Mouse (Mus musculus) layer of hippocampus, adult 18-20 months (tissue): ENCODE data around the gene Npas3. TPM values are rescaled to one million over a fixed set of nuclear protein-coding genes. Genes with fewer than 3 reads are reported as not detected.
"Not testable (repeated sequence)": the region's sequence is repeated elsewhere in the genome, so short reads cannot be mapped to it uniquely, and the experiment has no call there.

ENCODE experiments used
- DNase-seq, 2 experiments: peaks; one replicate each; pipeline ENCODE4 v3.0.0; 2022; ENCODE audit warnings: low spot score in 2 of 2
- long read RNA-seq: library from polyadenylated mRNA; stranded (forward); transcript quantifications from one replicate; pipeline ENCODE4 v2.0.0, GENCODE M21; 2021
- total RNA-seq, 2 experiments: library from RNA; stranded (reverse); gene quantifications; 2 replicates each; pipeline ENCODE4 v1.2.3; 2021

Npas3 gene
- total RNA-seq: 10 to 100 TPM; 23.5 to 24.8 TPM
- long read RNA-seq, partial matches to known transcripts: 19 of 30 reads
- long read RNA-seq, other reads (novel, unspliced or antisense): 11 of 30 reads

DNA sequence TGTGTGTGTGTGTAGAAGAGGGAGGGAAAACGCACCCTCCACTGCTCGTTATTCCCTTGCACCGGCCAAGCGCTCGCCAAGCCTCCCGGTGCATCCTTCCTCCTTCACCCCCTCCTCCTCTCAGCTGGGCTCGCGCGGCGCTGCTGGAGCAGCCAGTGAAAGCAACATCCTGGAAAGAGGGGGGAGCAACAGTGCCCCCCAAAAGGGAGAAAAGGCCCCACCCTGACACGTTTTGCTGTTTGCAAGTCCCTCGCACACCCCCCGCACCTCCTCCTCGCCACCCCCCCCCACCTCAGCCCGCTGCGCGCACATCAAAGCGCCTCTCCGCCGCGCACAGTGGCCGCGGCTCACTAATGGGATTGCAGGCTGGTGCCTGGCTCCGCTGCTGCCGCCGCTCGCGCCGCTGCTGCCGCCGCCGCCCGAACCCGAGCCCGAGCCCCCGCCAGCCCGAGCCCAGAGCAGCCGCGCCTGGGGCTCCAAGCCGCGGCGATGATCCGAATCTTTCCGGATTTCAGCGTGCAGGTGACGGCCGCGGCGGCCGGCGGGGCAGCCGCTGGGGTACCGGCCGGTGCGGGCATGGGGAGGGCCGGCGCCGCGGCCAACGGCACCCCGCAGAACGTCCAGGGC, at the start of gene Npas3:
TSS of gene Npas3 (plus strand) at position 577 of the 627 bp plus-strand sequence.
- DNase-seq: peak; percentile 21 to 53

DNA sequence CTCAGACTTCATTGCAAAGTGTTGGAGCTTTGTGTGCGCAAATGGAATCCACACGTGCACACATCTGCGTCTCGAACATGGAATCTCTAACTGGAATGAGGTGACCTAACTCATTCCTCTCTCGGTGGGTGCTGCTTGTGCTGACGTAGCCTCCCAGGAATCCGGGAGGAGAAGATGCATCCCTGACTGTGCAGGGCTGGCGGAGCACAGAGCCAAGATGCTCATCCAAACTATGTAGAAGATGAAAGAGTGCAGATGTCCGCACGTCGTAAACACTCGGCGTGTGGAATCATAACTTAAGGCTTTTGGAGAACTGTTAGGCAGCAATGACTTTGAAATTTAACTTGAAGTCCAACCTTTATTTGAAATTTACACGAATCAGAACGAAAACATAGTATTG, 31.3 kb upstream of the Npas3 start:
- DNase-seq: no peak

DNA sequence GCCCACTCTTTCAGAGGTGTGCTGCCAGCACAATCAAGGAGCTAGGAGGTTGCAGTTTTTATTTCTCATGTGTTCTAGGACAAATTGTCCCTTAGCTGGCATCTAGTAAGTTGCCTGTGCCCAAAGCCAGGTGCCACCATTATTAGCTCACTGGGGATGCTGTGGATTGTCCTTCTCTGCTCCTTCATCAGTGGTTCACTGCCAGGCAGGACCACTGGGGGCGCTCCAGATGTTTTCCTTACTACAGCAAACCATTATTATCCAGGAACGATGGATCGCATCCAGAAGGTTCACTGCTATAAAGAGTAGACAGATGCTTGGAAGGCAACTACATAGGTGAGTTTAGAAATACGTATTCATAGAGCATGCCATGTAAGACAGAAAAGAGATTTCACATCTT, 25.7 kb upstream of the Npas3 start:
- DNase-seq: no peak

DNA sequence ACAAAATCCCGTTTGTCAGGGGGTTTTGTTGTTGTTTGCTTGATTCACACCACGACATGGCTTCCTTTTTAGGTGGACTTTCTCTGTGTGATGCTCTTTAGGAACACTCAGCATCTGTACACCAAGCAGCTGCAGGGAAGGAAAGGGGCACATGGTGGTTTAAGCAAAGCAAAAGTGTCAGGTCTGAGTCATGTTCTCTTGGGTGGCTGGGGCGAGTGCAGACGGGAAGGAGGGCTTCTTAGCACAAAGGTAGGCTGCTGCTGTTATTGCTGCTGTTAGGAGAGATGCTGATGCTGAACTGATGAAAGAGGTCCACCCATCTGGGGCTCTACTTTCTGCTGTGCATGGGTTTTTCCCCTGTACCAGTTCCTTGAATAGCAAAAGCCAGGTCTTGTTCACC, 21.1 kb upstream of the Npas3 start:
- no peak for DNase-seq

DNA sequence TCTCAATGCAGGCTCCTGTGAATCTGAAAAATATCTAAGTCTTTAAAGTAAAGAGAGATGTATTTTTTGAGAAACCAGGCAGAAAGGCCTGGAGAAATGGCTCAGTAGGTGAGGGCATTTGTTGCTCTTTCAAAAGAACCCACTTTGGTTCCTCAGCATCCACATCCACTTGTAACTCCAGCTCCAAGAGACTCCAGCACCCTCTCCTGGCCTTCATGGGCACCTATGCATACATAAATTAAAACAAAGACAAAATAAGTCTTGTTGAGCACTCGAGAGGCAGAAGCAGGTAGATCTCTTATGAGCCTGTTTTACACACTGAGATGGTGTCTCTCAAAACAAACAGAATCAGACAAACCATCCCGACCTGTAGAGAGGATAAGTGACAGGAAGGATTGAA, 19.1 kb upstream of the Npas3 start:
- no peak for DNase-seq

DNA sequence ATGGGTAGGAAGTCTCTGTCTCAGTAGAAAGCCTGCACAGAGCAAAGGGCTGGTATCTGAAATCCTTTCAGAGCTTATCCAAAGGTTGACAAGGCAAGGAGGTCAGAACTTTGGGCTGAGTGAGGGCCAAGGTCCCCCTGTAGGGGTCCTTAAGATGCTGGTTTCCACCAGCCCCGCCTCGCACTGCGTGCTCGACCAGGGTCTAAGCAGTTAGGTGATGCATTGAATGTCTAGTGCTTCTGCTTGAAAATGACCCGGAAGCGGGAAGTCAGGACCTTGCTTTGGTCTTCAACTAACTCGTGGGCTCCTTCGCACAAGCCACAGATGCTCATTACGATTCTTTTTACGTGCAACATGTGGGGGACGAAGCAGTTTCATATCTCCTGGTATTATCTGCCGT, 2.3 kb upstream of the Npas3 start:
- DNase-seq: no peak

DNA sequence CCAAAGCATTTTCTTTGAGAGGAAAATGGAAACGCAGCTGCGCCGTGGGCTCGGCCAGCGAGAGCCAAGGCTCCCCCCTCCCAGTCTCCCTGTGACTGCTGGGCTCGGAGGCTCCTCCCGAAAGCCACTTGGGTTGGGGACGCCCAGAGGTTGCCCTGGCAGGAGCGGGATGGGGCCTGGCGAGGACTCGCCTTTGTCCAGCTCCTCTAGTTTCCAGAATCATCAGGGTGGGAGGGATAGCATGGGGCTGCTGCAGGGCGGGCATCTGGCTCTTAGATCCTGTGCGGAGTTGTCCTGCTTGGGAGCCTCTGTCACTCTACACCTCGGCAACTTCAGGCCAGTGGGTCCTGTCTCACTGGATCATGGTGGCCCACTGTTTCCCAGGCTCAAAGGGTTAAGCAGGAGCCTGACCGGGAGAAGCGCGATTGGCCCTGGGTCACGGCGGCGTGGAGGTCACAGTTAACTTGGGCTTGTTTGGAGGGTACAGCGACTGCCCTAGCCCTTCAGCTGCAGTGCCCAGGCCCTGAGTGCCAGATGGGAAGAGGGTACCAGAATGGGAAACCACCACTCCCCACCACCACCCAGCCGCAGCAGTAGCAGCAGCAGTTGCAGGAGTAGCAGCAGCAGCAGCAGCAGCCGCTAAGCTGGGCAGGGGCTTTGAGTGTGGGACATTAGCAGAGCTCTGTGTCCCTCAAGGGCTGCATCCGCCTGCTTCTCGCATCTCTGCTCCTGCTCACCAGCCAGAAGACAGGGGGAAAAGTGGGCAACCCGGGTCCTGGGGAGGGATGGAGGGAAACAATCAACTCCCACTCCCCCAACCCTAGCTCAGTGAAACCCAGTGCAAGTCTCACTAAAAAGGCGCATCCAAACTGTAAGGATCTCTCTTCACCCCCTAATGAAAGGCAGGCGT, 1.6 kb upstream of the Npas3 start:
- DNase-seq: peak in 1 of 2 experiments; percentile 6

DNA sequence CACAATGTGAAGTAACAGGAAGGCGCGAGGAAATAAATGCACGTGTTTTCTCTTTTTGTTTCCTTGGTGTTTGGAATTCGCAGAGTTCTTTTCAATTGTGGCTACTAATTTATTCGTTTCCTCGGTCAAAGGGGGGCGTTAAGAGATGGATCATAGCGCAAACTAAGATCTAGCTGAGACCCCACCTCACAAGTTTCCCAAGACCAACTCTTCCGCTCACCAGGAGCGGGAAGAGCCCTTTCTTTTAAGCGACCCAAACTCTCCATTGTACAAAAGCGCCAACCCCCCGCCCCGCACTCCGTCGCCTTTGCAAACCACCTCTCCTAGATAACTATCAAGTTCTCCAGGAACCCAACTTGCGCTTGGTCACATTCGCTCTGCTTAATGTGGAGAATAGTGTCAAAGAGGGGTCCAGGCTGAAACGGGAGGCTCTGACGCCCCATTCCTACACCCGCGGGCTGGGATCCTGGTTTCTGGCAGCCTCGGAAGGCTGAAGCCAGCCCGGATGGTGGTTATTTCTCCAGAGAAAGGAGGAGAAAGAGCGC, 914 bp upstream of the Npas3 start:
- DNase-seq: no peak

DNA sequence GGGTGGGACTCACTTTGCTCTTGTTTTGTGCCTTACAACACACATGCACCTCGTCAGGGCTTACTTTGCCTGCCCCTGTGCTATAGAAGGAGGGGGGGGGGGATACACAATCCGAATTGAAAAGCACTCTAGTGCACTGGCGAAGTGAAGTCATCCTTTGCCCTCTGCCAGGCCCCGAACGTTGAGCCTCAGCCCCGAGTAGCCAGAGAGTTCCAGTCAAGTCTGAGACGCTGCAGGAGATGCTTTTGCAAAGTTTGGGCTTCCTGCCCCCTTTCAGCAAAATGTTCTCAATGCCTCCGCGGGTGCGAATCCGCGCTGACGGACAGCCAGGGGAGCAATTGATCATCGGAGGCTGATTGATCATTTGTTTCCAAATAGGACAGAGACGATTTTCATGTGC, 319 bp downstream of the Npas3 start:
- DNase-seq: peak in 1 of 2 experiments; percentile 2

DNA sequence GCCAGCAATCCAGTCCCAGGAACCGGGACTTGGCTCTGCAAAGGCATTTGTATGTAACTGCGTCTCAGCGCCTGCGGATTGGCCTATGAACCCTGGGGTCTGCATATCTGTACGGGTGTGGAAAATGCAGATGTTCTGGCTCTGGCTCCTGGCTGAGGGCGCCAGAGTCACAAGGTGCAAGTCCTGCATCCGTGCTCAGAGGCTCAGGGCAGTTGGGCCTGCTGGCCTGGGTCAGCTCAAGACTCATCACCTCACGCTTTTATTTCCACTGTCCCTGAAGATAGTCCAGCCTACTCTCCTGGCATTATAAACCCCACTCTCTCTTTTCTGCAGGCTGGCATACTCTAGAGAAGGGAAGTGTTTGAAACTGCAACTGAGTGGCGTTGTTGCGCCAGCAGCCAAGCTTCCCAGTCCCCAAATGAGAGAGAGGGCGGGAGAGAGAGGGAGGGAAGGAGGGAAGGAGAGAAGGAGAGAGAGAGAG, 3.3 kb downstream of the Npas3 start:
- peak; percentile 4 to 36 for DNase-seq

DNA sequence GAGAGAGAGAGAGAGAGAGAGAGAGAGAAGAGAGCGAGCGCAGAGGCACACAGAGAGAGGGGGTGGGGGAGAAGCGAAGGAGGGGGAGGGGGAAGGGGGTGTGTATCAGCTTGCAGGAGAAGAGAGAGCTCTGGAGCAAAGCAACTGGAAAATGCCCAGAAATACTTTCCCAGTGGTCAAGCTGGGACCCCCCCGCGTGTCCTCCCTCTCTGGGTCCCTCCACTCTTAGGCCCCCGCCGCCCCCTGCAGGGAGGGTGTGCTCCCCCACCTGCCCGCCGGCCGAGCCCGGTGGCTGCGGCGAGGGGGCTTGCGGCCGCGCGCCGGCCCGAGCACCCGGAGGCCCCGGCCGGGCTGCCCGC, 3.7 kb downstream of the Npas3 start:
- no peak for DNase-seq

DNA sequence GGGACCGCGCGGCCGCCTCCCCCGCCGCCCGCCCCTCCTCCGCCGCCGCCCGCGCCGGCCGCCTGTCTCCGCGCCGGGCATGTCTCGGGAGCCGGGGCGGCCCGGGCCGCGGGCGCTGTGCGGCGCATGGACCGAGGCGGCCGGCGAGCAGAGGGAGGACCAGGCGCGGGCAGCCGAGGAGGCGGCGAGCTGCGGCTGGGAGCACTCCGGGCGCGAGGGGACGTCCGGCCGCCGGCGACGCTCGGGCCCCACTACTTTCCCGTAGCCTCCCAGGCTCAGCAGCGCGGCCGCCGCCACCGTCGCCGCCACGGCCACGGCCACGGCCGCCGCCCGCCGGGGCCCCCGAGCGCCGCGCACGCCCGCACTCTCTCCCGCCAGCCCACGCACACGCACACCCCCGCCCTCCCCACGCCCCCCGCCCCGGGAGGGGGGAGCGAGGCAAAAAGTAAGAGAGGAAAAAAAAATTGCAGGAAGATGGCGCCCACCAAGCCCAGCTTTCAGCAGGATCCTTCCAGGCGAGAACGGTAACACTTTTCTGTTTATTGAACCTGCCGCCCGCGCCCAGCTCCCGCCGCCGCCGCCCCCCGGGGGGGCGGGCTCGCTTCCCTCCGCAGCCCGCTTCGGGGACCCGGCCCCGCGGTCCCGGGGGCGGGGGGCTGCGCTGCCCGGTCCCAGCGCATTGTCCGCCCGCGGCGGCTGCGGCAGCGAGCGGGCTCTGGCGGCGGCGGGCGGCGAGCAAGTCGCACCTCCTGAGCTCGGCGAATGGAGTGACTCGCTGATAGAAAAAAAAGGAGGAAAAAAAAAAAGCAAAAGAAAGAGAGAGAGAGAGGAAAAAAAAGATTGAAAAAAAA, 4.3 kb downstream of the Npas3 start:
- DNase-seq: peak in 1 of 2 experiments; percentile 1

DNA sequence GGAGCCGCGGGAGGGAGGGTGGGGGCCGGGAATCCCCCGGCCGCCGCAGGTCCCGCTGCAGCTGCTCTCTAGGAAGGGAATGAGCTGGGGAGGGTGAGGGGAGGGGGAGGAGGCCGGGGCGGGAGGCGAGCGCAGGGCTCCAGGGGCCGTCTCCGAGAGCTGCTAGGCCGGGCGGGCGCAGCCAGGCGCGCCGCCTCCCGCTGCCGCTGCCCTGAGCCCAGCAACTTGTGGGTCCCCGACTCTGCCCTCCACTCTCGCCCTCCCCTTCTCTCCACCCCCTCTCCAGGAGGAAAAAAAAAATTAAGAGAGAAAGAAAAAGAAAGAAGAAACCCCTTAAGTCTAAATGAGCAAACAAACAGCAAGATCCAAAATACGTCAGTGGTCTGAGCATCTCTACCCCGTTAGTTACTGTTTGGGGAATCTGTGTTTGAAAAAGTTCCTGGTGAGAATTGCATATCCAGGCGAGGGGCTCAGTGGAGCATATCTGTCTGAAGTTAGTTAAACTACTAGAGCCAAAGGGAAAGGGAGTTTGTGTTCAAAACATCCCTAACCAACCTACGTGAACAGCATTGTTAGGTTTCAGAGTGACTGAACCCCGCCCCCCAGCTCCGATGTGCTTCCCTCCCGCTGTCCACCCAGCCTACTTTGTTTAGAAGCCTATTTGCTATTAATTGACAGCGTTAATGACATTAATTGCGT, 5.1 kb downstream of the Npas3 start:
- DNase-seq: peak; percentile 5 to 40

DNA sequence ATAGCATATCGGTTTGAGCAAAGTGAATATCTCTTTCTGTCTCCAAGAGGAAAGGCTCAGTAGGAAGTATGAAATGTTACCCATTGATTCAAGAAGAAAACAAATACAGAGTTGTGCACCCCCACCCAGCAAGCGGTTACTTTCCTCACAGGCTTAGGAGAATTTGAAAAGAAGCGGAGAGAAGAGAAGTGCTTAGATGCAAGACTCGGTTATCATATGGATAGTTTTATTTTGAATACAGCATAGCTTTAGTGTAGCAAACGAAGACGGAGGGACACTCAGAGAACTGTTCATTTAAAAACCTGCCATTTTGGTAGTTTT, 5.6 kb downstream of the Npas3 start:
- DNase-seq: no peak

DNA sequence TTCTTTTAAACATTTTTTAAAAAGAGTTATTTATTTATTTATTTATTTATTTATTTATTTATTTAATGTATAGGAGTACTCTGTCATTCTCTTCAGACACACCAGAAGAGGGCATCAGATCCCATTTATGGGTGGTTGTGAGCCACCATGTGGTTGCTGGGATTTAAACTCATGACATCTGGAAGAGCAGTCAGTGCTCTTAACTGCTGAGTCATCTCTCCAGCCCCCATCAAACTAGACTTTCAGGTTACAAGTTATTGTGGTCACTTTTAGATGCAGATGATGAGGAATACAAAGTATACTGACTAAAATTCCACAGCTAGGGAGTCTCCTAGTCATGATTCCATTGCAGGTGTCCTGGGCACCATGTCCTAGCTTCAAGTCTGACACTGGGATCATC, 26.0 kb downstream of the Npas3 start:
- not testable (repeated sequence) for DNase-seq

DNA sequence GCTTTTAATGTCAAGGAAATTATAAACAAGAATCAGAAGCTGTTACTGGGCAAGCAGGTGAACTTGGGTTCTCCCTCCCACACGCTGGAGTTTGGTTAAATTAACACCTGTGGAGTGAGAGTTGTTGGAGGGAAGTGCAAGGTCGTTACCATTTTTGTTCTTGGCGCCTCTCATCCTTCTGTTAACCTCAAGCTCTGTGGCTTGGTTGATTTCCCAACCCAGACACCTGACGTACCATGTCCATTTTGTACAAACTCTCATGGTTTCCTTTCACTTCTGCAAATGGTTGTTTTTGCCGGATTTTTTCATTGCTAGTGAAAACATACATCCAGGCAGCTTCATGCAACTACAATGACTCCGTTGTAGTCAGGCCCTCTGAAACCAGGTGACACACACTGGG, 28.9 kb downstream of the Npas3 start:
- DNase-seq: no peak

DNA sequence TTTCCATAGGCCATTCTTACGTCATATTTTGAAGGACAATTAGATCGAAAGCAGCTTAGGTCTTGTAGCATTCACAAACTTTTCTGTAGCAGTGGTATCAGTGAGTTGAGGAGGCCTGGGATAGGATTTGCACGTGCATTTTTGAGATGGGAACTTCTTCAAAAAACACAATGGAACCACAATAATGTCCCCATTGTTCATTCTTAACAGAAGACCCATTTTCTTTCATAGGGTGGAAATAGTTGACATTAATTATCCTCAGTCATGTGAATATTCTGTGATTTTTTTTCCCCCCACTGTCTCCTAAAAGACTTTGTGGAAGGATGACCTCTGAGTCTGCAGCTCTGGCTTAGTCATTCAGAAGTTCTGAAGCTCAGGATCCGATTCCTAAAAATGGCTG, 41.9 kb downstream of the Npas3 start:
- DNase-seq: no peak

DNA sequence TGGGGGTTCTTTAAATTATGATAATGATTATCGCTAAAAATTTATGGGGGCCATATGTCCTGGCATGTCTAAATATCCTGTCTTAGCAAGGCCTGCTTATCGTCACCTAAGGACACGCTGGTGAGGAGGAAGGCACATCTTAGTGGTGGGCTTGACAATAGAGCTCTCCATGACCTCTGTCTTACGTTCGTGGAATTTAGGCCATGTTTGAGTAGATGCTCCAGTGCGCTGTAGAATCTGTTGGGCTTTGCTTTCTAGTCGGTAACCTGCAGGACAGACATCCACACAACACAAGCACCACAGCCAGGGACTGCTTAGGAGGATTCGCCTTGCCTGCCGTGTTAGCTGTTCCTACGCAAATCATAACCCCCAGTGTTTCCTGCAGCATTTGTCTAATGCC, 42.4 kb downstream of the Npas3 start:
- no peak for DNase-seq

DNA sequence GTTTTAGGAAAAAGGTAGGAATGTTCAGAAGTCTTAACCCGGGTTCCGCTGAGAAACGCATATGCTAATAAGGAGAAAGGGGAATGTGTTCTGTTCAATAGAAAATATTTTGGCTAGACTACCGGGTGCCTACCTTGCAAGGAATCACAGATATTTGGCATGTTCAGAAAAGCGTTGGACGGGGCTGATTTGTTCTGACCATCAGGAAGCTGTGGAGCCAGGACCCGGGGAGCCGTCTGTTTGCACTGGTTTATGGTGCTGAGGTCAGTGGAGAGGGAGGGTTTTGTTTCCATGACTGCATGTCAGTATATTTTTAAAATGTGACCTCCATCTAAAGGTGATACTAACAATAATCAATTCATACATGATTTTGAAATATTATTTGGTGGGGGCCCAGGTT, 43.5 kb downstream of the Npas3 start:
- DNase-seq: no peak

DNA sequence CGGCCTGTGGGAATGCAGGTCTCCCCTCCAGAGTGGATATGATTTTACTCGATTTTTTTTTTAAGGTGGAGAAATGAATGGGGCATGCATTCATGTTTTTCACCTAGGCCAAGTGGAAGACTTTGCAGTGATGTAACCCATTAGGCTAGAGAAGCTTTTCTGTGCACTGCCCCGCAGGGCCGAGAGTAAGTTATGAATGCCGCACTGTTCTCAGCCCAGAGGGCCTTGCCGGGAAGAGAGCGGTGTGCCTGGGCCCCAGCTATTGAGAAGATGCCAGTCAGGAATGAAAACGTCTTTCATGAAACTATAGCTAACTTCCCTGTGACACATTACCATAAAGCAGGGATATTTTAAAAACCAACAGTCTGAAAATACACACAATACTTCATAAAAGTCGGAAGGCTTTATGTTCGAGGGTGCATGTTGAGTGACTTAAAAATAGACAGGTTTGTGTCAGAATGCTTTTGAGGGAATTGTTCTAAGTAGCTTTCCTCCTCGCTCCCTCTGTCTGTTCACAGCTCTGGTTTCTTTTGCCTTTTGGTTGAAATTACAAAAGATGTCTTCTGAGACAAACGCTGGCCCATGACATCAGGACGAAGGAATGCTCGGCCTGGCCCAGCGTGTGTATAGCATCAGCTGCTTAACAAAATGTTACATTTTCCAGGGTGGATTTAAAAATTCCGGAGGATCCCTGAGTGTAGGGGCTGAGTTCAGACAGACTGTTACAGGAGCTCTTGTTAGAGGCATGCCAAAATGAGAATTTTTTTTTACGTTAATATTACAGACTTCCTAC, 44.2 kb downstream of the Npas3 start:
- peak in 1 of 2 experiments; percentile 34 for DNase-seq
